Mouse (Mus musculus) MEL (cell line): ENCODE measurements around the gene Csnk2b. TPM values are rescaled to one million over a fixed set of nuclear protein-coding genes. Genes with fewer than 3 reads are reported as not detected.

Source experiments
- DNase-seq: peaks from one replicate; pipeline ENCODE4 v3.0.0; 2011; ENCODE audit warnings: low read depth, low spot score
- H3K27ac ChIP-seq: 2 replicates; pipeline ENCODE4 v1.5.1; 2012; ENCODE audit warnings: low read depth, mild to moderate bottlenecking, control low read depth, low read length, moderate library complexity; ENCODE audit not compliant: control insufficient read depth
- H3K27me3 ChIP-seq, 2 experiments: fragments of 150-350 bp in 1 of 2; sonication (generic) in 1 of 2; 2 replicates each; pipeline ENCODE4 v1.6.1; 2012; ENCODE audit warnings: low read length in 2 of 2, mild to moderate bottlenecking in 2 of 2, improper control_type of control experiment in 1 of 2, moderate library complexity in 1 of 2; ENCODE audit not compliant: insufficient read depth in 2 of 2, control insufficient read depth in 1 of 2
- H3K36me3 ChIP-seq, 2 experiments: 2 replicates each; pipeline ENCODE4 v1.6.1; 2012 to 2014; ENCODE audit warnings: low read length in 2 of 2, improper control_type of control experiment in 1 of 2, inconsistent platforms in 1 of 2, mild to moderate bottlenecking in 1 of 2; ENCODE audit not compliant: insufficient read depth in 2 of 2, control insufficient read depth in 1 of 2
- H3K4me1 ChIP-seq, 2 experiments: fragments of 150-350 bp in 1 of 2; sonication (generic) in 1 of 2; 2 replicates each; pipeline ENCODE4 v1.6.1; 2012; ENCODE audit warnings: low read length in 2 of 2, improper control_type of control experiment in 1 of 2, mild to moderate bottlenecking in 1 of 2; ENCODE audit not compliant: insufficient read depth in 2 of 2, control insufficient read depth in 1 of 2
- H3K4me3 ChIP-seq, 2 experiments: fragments of 150-350 bp in 1 of 2; sonication (generic) in 1 of 2; 2 replicates each; pipeline ENCODE4 v1.5.1; 2012; ENCODE audit warnings: low read depth in 2 of 2, low read length in 2 of 2, mild to moderate bottlenecking in 2 of 2, moderate library complexity in 2 of 2, control low read depth in 1 of 2, improper control_type of control experiment in 1 of 2; ENCODE audit not compliant: control insufficient read depth in 1 of 2, insufficient read depth in 1 of 2
- H3K79me2 ChIP-seq: 2 replicates; pipeline ENCODE4 v1.6.1; 2012; ENCODE audit warnings: mild to moderate bottlenecking, low read length, moderate library complexity; ENCODE audit not compliant: control insufficient read depth, poor library complexity, insufficient read depth
- H3K9ac ChIP-seq: 2 replicates; pipeline ENCODE4 v1.6.1; 2012; ENCODE audit warnings: low read depth, mild to moderate bottlenecking, control low read depth, low read length, moderate library complexity; ENCODE audit not compliant: control insufficient read depth, poor library complexity, severe bottlenecking
- H3K9me3 ChIP-seq: fragments of 150-350 bp; sonication (generic); replicated peaks from 2 replicates; pipeline ENCODE4 v1.6.1; 2012; ENCODE audit warnings: mild to moderate bottlenecking, low read length, improper control_type of control experiment, moderate library complexity; ENCODE audit not compliant: insufficient read depth
- BHLHE40 ChIP-seq: IDR thresholded peaks from 2 replicates; pipeline ENCODE4 v1.6.1; 2012; ENCODE audit warnings: low read depth, mild to moderate bottlenecking, inconsistent platforms, low read length, improper control_type of control experiment, borderline replicate concordance
- CHD2 ChIP-seq: IDR thresholded peaks from 2 replicates; pipeline ENCODE4 v1.6.1; 2011; ENCODE audit warnings: low read length, improper control_type of control experiment
- ELF1 ChIP-seq: IDR thresholded peaks from 2 replicates; pipeline ENCODE4 v1.6.1; 2014; ENCODE audit warnings: low read depth, mild to moderate bottlenecking, inconsistent platforms, low read length, improper control_type of control experiment, moderate library complexity
- EP300 ChIP-seq, 2 experiments: IDR thresholded peaks; 2 replicates each; pipeline ENCODE4 v1.6.1; 2011; ENCODE audit warnings: improper control_type of control experiment in 2 of 2, low read length in 2 of 2, low read depth in 1 of 2, mild to moderate bottlenecking in 1 of 2
- MAFK ChIP-seq: IDR thresholded peaks from 2 replicates; pipeline ENCODE4 v1.6.1; 2011; ENCODE audit warnings: low read depth, mild to moderate bottlenecking, low read length, improper control_type of control experiment, borderline replicate concordance
- MAX ChIP-seq: IDR thresholded peaks from 2 replicates; pipeline ENCODE4 v1.6.1; 2011; ENCODE audit warnings: low read length, improper control_type of control experiment
- MXI1 ChIP-seq: IDR thresholded peaks from 2 replicates; pipeline ENCODE4 v1.6.1; 2011; ENCODE audit warnings: mild to moderate bottlenecking, low read depth, low read length, improper control_type of control experiment
- POLR2A ChIP-seq, 2 experiments: IDR thresholded peaks; 2 replicates each; pipeline ENCODE4 v1.6.1; 2011 to 2012; ENCODE audit warnings: low read length in 2 of 2, mild to moderate bottlenecking in 2 of 2, control low read depth in 1 of 2, improper control_type of control experiment in 1 of 2, low read depth in 1 of 2, moderate library complexity in 1 of 2; ENCODE audit not compliant: control insufficient read depth in 1 of 2, insufficient read depth in 1 of 2, poor library complexity in 1 of 2
- POLR2AphosphoS2 ChIP-seq: IDR thresholded peaks from 2 replicates; pipeline ENCODE4 v1.6.1; 2011; ENCODE audit warnings: low read length, improper control_type of control experiment
- POLR2AphosphoS5 ChIP-seq: IDR thresholded peaks from 2 replicates; pipeline ENCODE4 v1.6.1; 2012; ENCODE audit warnings: low read depth, borderline replicate concordance, mild to moderate bottlenecking, inconsistent platforms, low read length, moderate library complexity, mixed read lengths
- TBP ChIP-seq: IDR thresholded peaks from 2 replicates; pipeline ENCODE4 v1.8.0; 2011; ENCODE audit warnings: low read depth, low read length, improper control_type of control experiment
- UBTF ChIP-seq: IDR thresholded peaks from 2 replicates; pipeline ENCODE4 v1.6.1; 2012; ENCODE audit warnings: low read depth, mild to moderate bottlenecking, inconsistent platforms, low read length, improper control_type of control experiment, moderate library complexity, borderline replicate concordance; ENCODE audit not compliant: insufficient read depth
- USF1 ChIP-seq: IDR thresholded peaks from 2 replicates; pipeline ENCODE4 v1.6.1; 2014; ENCODE audit warnings: low read depth, mild to moderate bottlenecking, inconsistent platforms, low read length, improper control_type of control experiment, moderate library complexity
- USF2 ChIP-seq, 2 experiments: IDR thresholded peaks; 2 replicates each; pipeline ENCODE4 v1.6.1; 2011 to 2012; ENCODE audit warnings: improper control_type of control experiment in 2 of 2, low read length in 2 of 2, borderline replicate concordance in 1 of 2, inconsistent platforms in 1 of 2, low read depth in 1 of 2, mild to moderate bottlenecking in 1 of 2; ENCODE audit not compliant: insufficient read depth in 1 of 2
- ZMIZ1 ChIP-seq: IDR thresholded peaks from 2 replicates; pipeline ENCODE4 v1.6.1; 2012; ENCODE audit warnings: low read depth, mild to moderate bottlenecking, inconsistent platforms, low read length, improper control_type of control experiment, moderate library complexity
- ZNF384 ChIP-seq: IDR thresholded peaks from 2 replicates; pipeline ENCODE4 v1.6.1; 2012; ENCODE audit warnings: low read depth, mild to moderate bottlenecking, inconsistent platforms, low read length, improper control_type of control experiment
- polyA plus RNA-seq, 2 experiments: library from polyadenylated mRNA; stranded (reverse) in 1 of 2; unstranded in 1 of 2; fragments of >175 nt in 1 of 2; fragments of >200 nt in 1 of 2; gene quantifications; 2 replicates each; pipeline versions ENCODE4 v1.2.1 to v1.2.4; 2012; ENCODE audit warnings: low replicate concordance in 2 of 2, low read depth in 1 of 2; ENCODE audit not compliant: insufficient read length in 2 of 2, insufficient read depth in 1 of 2, missing spikeins in 1 of 2
- total RNA-seq: library from RNA; depleted of rRNA; stranded (reverse); fragments of 300-350 nt; gene quantifications from 2 replicates; pipeline ENCODE4 v1.2.3, GENCODE M21; 2012

Gene Csnk2b
- total and polyA plus RNA-seq, 3 experiments: 222 to 607 TPM; not detected in 1

DNA sequence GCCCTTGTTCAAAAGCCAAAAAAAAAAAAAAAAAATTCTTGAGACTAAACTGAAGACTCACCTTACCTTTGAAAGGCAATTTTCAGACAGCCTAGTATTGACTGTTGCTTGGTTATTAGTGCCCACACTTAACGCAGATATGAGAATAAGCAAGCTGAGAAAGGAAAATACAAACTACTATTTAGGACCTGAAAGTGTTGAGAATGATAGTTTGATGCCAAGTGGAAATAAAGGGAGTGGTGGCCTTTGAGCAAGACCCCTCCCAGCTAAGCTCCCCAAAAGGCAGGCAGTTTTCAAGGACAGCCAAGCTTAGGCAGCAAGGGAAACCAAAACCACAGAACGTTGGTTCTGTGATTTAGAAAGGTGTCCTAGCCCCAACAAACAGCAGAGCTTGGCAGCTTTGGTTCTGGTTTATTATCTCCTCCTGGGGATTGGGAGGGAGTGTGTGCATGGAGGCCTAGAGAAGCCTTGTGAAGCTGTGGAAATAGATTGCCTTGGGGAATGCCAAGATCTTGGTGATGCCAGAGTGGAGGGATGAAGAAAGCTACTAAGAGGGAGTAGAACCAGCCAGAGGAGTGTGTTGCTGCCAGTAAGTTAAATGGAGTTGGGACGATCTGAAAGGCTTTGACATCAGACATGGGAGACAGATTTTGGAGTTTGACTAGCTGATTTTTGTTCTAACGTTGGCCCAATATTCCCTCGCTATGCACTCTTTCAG lies 26.2 kb upstream of the Csnk2b start:
- no peaks in the 10 kb centered on the region for H3K27me3 ChIP-seq
- H3K36me3 ChIP-seq: peaks cover 7 to 8% of the 10 kb centered on the region in 2 experiments
- no peaks in the 10 kb centered on the region for H3K9me3 ChIP-seq
- no peaks in the 10 kb centered on the region for H3K4me1 ChIP-seq
- H3K4me3 ChIP-seq: no peak overlapping the region
- TF ChIP-seq POLR2AphosphoS2 (peak; percentile 86), ZMIZ1 (peak; percentile 45; the same call in 1 of the 2 replicates), UBTF (no peak), MAX (no peak), POLR2A (IDR thresholded peaks at IDR 0.05; ENCODE audit: control insufficient read depth in 1 of 2, insufficient read depth in 1 of 2, low read depth in 1 of 2, low read length in 2 of 2, poor library complexity in 1 of 2) (peak in 1 of 2 experiments; percentile 65; a peak in 2 of 4 replicates), ZNF384 (no peak), MXI1 (no peak), USF1 (no peak)
- H3K79me2 ChIP-seq: peaks cover 1% of the 10 kb centered on the region; the same call in 1 of the 2 replicates
- DNase-seq: peak; percentile 39
- no peak overlapping the region for H3K27ac ChIP-seq
- H3K9ac ChIP-seq: no peak overlapping the region

DNA sequence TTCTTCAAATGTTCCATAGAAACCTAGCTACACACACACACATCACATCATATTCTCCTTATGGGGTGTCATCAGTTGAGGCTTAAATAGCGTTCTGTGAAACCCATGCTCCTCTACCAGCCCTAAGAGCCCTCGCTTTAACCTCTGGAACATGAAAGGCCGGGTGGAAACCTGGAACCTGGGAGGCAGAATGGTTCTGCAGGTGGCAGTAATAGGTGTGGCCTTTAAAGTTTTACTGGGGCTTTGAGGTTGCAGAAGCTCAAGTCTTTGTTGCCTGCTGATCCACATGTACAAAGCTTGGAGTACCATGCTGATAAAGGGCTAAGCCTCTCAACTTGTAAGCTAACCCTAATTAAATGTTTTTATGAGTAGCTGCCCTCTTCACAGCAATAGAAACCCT lies 25.5 kb upstream of the Csnk2b start:
- no peaks in the 10 kb centered on the region for H3K9me3 ChIP-seq
- H3K79me2 ChIP-seq: peaks cover 1% of the 10 kb centered on the region; the same call in 1 of the 2 replicates
- H3K4me3 ChIP-seq: no peak overlapping the region
- DNase-seq: peak; percentile 48
- H3K27ac ChIP-seq: no peak overlapping the region
- H3K9ac ChIP-seq: no peak overlapping the region
- no peaks in the 10 kb centered on the region for H3K4me1 ChIP-seq
- H3K27me3 ChIP-seq: no peaks in the 10 kb centered on the region
- H3K36me3 ChIP-seq: peaks cover 7 to 10% of the 10 kb centered on the region in 2 experiments
- 0 out of 2 replicates have a peak, but pooled peaks have one; percentile 37 for TF ChIP-seq POLR2AphosphoS5
- TF ChIP-seq MXI1: 0 out of 2 replicates have a peak, but pooled peaks have one; percentile 20
- TF ChIP-seq MAFK: no peak
- TF ChIP-seq ELF1: no peak
- peak; percentile 15; the same call in 1 of the 2 replicates for TF ChIP-seq CHD2
- TF ChIP-seq POLR2AphosphoS2: 0 out of 2 replicates have a peak, but pooled peaks have one; percentile 84

DNA sequence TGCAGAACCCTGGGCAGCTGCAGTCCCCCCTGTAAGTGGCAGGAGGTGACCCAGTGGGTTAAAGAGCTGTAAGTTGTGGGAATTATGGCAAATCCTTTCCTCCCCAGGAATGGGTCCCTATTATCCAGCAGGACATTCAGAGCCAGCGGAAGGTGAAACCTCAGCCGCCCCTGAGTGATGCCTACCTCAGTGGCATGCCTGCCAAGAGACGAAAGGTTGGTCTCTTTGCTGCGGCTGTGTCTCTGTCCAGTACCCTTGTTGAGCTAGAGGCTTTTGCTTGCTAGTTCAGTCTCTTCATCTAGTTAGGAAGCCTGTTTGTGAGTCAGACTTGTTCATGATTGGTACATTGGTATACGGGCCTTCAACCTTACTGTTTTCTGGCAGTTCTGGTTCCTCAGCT lies 24.3 kb upstream of the Csnk2b start:
- H3K9me3 ChIP-seq: no peaks in the 10 kb centered on the region
- H3K36me3 ChIP-seq: peaks cover 3 to 17% of the 10 kb centered on the region in 2 experiments; a peak in 3 of 4 replicates
- H3K27me3 ChIP-seq: no peaks in the 10 kb centered on the region
- TF ChIP-seq BHLHE40: no peak
- no peak for TF ChIP-seq EP300 (IDR thresholded peaks at IDR 0.05; ENCODE audit: low read depth in 1 of 2, low read length in 2 of 2)
- TF ChIP-seq USF2 (IDR thresholded peaks at IDR 0.05; ENCODE audit: borderline replicate concordance in 1 of 2, insufficient read depth in 1 of 2, low read depth in 1 of 2, low read length in 2 of 2): no peak
- TF ChIP-seq TBP: no peak
- H3K9ac ChIP-seq: no peak overlapping the region
- DNase-seq: peak; percentile 39
- H3K79me2 ChIP-seq: no peaks in the 10 kb centered on the region
- no peak overlapping the region for H3K27ac ChIP-seq
- H3K4me3 ChIP-seq: no peak overlapping the region
- no peaks in the 10 kb centered on the region for H3K4me1 ChIP-seq
